Mouse (Mus musculus) erythroblast, embryonic 14.5 days (primary cell): ENCODE measurements around the gene Cntln. TPM values are rescaled to one million over a fixed set of nuclear protein-coding genes. Genes with fewer than 3 reads are reported as not detected.

Source experiments
- H3K27me3 ChIP-seq: 2 replicates; pipeline ENCODE4 v1.6.1; 2012; ENCODE audit warnings: inconsistent platforms; ENCODE audit not compliant: control insufficient read depth
- H3K36me3 ChIP-seq: 2 replicates; pipeline ENCODE4 v1.6.1; 2012; ENCODE audit warnings: mild to moderate bottlenecking, inconsistent platforms; ENCODE audit not compliant: control insufficient read depth
- H3K4me1 ChIP-seq: 2 replicates; pipeline ENCODE4 v1.6.1; 2012; ENCODE audit warnings: inconsistent platforms; ENCODE audit not compliant: control insufficient read depth
- H3K4me3 ChIP-seq: replicated peaks from 2 replicates; pipeline ENCODE3; 2012; ENCODE audit warnings: moderate library complexity, mild to moderate bottlenecking, inconsistent platforms
- H3K9me3 ChIP-seq: 2 replicates; pipeline ENCODE4 v1.6.1; 2012; ENCODE audit warnings: low read length, inconsistent platforms, mixed read lengths; ENCODE audit not compliant: control insufficient read depth
- GATA1 ChIP-seq: IDR thresholded peaks from 2 replicates; pipeline ENCODE4 v1.6.1; 2012; ENCODE audit warnings: low read length, inconsistent platforms, mixed read lengths
- TAL1 ChIP-seq: IDR thresholded peaks from 3 replicates; pipeline ENCODE4 v1.6.1; 2012; ENCODE audit warnings: low read length, inconsistent platforms, mixed read lengths
- polyA plus RNA-seq: library from polyadenylated mRNA; stranded (reverse); fragments of >175 nt; gene quantifications from 2 replicates; pipeline ENCODE4 v1.2.3, GENCODE M21; 2012

Cntln gene
- polyA plus RNA-seq, 1 experiment, result 0.01 TPM

- H3K9me3 ChIP-seq, result no peaks in the 10 kb centered on the region; the same call in 1 of the 2 replicates
- no peak overlapping the region for H3K4me3 ChIP-seq
- H3K4me1 ChIP-seq, result no peaks in the 10 kb centered on the region
- no peaks in the 10 kb centered on the region for H3K36me3 ChIP-seq
- H3K27me3 ChIP-seq, result no peaks in the 10 kb centered on the region
- TF ChIP-seq TAL1 (no peak), GATA1 (no peak)
Measured at GRCm38 (mm10) chr4:85010846-85011245, 126.7 kb downstream of the Cntln start.

GRCm38 (mm10) chr4:85045748-85046147 is 161.6 kb downstream of the Cntln start:
- no peak for TF ChIP-seq GATA1
- TF ChIP-seq TAL1, result no peak
- no peaks in the 10 kb centered on the region for H3K9me3 ChIP-seq
- H3K4me1 ChIP-seq, result no peaks in the 10 kb centered on the region
- no peaks in the 10 kb centered on the region for H3K27me3 ChIP-seq
- no peak overlapping the region for H3K4me3 ChIP-seq
- H3K36me3 ChIP-seq, result no peaks in the 10 kb centered on the region

DNA sequence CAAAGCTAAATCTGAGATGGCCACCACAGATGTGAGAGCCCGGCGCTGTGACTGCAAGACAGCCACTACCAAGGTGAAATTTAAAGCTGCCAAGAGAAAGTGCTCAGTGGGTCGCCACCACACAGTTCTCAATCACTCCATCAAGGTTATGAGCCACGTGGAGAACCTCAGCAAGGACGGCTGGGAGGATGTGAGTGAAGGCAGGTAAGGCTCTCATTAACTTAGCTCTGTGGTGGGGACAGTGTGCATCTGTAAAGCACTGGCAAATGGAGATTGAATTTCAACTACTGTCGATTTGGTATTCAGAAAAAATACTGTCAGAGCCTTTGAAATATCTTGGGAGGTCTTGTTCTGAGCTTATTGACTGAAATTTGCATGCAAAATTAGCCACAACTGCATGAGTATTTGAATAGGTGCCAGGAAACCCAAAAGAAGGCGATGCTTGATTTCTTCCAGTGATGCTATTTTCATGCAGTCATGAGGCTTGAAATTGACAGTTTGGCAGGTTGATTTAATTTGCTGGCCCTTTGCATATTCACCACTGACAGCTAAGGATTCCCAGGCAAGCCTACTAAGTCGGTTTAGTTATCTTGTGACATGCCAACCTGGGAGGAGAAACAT is 165.9 kb downstream of the Cntln start:
- no peaks in the 10 kb centered on the region for H3K9me3 ChIP-seq
- H3K27me3 ChIP-seq, result no peaks in the 10 kb centered on the region
- no peak for TF ChIP-seq GATA1
- TF ChIP-seq TAL1, result no peak
- H3K4me3 ChIP-seq, result no peak overlapping the region
- no peaks in the 10 kb centered on the region for H3K36me3 ChIP-seq
- no peaks in the 10 kb centered on the region for H3K4me1 ChIP-seq

- Histone ChIP-seq H3K36me3 (no peaks in the 10 kb centered on the region), H3K4me1 (no peaks in the 10 kb centered on the region), H3K4me3 (no peak overlapping the region), H3K9me3 (no peaks in the 10 kb centered on the region), H3K27me3 (no peaks in the 10 kb centered on the region)
- TF ChIP-seq GATA1, result no peak
- no peak for TF ChIP-seq TAL1
Measured at GRCm38 (mm10) chr4:85054616-85055015, 170.5 kb downstream of the Cntln start.

DNA sequence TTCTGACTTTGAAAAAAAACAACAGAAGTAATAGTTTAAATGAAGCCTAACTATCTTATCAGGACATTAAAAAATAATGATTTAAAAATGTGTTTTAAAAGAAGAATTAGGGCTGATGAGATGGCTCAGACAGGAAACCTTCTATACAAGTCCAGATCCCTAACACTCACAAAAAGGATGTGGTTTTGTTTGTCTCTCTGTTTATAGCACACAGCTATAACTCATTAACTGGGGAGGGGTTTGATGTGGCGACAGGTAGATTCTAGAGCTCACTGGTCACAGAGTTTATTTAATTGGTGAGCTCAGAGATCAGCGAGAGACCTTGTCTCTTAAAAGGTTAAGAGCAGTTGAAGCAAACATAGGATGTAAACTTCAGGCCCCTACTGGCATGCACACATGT is 175.5 kb downstream of the Cntln start:
- Histone ChIP-seq H3K36me3 (no peaks in the 10 kb centered on the region), H3K27me3 (no peaks in the 10 kb centered on the region), H3K4me1 (no peaks in the 10 kb centered on the region), H3K9me3 (no peaks in the 10 kb centered on the region), H3K4me3 (no peak overlapping the region)
- TF ChIP-seq TAL1 (no peak), GATA1 (no peak)

GRCm38 (mm10) chr4:85061676-85062075 is 177.6 kb downstream of the Cntln start:
- H3K4me1 ChIP-seq, result no peaks in the 10 kb centered on the region

GRCm38 (mm10) chr4:85096033-85096432 is 211.9 kb downstream of the Cntln start:
- Histone ChIP-seq H3K9me3 (no peaks in the 10 kb centered on the region), H3K36me3 (no peaks in the 10 kb centered on the region), H3K4me1 (no peaks in the 10 kb centered on the region), H3K27me3 (no peaks in the 10 kb centered on the region), H3K4me3 (no peak overlapping the region)
- TF ChIP-seq GATA1 (no peak), TAL1 (no peak)

More at GRCm38 (mm10) chr4:85061676-85062075, 177.6 kb downstream of the Cntln start:
- Histone ChIP-seq H3K36me3 (no peaks in the 10 kb centered on the region), H3K4me3 (no peak overlapping the region), H3K9me3 (no peaks in the 10 kb centered on the region), H3K27me3 (no peaks in the 10 kb centered on the region)
- TF ChIP-seq GATA1 (no peak), TAL1 (no peak)

DNA sequence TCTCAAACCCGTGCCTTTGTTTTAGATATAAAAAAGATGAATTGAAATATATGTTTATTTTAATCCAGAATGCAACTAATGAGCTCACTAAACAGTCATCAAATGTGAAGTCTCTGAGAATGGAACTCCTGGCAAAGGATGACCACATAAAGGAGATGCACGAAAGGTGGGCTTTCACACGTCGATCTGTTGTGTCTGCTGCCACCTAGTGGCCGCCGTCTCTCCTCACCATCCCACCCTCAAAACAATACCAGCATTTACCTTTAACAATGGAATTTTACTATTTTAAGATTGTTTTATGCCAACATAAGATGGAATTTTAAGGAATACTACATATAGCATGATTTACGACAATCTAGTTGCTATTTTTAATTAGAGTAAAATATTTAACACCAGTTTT is 212.6 kb downstream of the Cntln start:
- Histone ChIP-seq H3K36me3 (no peaks in the 10 kb centered on the region), H3K4me3 (no peak overlapping the region), H3K27me3 (no peaks in the 10 kb centered on the region), H3K9me3 (no peaks in the 10 kb centered on the region), H3K4me1 (no peaks in the 10 kb centered on the region)
- TF ChIP-seq TAL1 (no peak), GATA1 (no peak)

- H3K27me3 ChIP-seq, result no peaks in the 10 kb centered on the region
- no peaks in the 10 kb centered on the region for H3K9me3 ChIP-seq
- no peaks in the 10 kb centered on the region for H3K4me1 ChIP-seq
- no peaks in the 10 kb centered on the region for H3K36me3 ChIP-seq
- no peak for TF ChIP-seq TAL1
- no peak for TF ChIP-seq GATA1
- no peak overlapping the region for H3K4me3 ChIP-seq
Measured at GRCm38 (mm10) chr4:85102168-85102567, 218.1 kb downstream of the Cntln start.

GRCm38 (mm10) chr4:85106416-85106815 is 222.3 kb downstream of the Cntln start:
- no peaks in the 10 kb centered on the region for H3K36me3 ChIP-seq

More at GRCm38 (mm10) chr4:85106416-85106815, 222.3 kb downstream of the Cntln start:
- no peak for TF ChIP-seq GATA1
- no peaks in the 10 kb centered on the region for H3K9me3 ChIP-seq
- no peaks in the 10 kb centered on the region for H3K4me1 ChIP-seq
- H3K4me3 ChIP-seq, result no peak overlapping the region
- no peaks in the 10 kb centered on the region for H3K27me3 ChIP-seq
